Mouse (Mus musculus) hematopoietic stem cell, adult 5-6 weeks (primary cell): ENCODE data around the gene Camta1. TPM values are rescaled to one million over a fixed set of nuclear protein-coding genes. Genes with fewer than 3 reads are reported as not detected.

Experiments used
- ATAC-seq, 2 experiments: fragments of 125-278 bp in 1 of 2; replicated peaks in 1 of 2; 2 replicates each; pipeline ENCODE4 v1.8.0; 2016 to 2017; ENCODE audit warnings: inconsistent platforms in 2 of 2, mild to moderate bottlenecking in 2 of 2, moderate number of reproducible peaks in 2 of 2, low read depth in 1 of 2, moderate TSS enrichment in 1 of 2; ENCODE audit not compliant: low FRiP score in 2 of 2, poor library complexity in 2 of 2, severe bottlenecking in 2 of 2, insufficient read depth in 1 of 2, low TSS enrichment in 1 of 2
- total RNA-seq: library from RNA; stranded (forward); fragments of 172-1452, 232-1000 nt; gene quantifications from 2 replicates; pipeline ENCODE4 v1.2.3, GENCODE M21; 2017

Camta1 gene
- total RNA-seq, 1 experiment from 2014 or later = 11.6 TPM

DNA sequence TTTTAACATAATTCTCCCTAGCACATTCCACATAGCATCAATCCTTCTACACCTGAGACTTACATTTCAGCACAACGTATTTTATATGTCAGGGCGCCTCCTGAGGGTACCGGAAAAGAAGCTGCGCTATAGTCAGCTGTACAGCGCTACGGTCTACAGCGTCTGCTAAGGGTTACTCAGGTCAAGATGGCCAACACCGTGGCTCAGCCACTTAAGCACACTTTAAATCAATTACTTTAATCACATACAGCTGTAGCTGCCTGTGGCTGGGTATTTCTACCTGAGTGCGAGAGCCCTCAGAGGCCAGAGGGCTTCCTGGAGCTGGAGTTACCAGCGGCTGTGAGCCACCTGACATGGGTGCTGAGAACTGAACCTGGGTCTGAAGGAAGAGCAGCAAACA is 845.7 kb downstream of the Camta1 start:
- ATAC-seq = no peak

DNA sequence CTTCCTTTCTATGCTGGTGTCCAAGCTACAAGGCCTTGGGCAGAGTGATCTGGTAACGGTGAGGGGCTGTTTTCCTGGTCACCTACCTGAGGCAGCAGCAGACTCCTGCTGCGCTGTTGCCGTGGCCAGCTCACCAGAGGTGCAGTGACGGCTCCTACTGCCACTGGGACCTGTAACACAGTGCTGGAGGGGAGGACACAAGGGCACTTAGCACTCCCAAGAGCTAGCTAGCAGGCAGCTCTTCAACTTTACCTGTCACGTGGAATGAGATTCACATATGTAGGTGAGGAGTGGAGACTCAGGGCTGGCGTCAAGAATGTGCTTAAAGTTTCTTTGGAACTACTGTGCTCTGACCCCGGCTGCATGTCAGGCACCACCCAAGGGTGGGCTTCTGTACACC is 851.4 kb downstream of the Camta1 start:
- no peak for ATAC-seq

DNA sequence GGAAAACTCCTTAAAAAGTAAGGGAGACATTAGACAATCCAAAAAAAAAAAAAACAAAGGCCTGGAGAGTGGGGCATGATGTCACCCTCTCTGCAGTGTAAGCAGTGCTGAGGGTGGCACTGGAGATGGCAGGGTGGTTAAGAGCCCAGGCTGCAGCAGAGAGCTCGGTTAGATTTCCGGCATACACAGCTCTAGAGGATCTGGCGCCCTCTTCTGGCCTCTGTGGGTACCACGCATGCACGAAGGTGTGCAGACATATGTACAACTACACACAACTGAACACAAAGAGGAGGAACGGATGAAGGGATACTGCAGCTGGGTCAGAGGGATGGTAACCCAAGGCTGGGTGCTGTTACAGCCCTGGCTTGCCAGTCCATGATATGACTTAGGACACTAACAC is 854.7 kb downstream of the Camta1 start:
- peak; percentile 37 to 41; a peak in 2 of 4 replicates for ATAC-seq

DNA sequence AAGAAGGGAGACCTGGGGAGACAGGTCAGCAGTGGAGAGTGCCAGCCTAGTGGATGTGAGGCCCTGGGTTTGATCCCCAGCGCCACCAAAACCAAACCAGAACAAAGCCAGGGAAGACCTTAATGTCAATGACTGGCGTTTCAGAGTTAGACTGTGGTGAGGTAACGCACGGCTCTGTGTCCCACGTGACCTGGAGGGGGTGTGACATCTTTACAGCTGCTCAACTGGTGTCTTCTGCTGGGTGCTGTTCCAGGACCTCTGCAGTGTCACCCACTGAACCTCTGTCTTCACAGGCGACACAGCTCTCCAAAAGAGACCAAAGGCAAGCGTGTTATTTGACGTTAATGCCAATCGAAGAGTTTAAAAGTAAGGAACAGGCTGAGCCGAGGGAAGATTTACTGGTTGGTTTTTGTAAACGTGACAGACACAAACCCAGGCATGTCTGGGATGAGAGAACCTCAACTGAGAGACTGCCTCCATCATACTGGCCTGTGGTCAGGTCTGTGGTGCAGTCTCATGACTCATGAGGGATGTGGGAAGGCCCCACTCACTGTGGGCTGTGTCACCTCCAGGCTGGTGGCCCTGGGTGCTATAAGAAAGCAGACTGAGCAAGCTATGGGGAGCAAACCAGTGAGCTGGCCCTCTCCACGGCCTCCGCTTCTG is 855.9 kb downstream of the Camta1 start:
- ATAC-seq = peak; percentile 80 to 86

DNA sequence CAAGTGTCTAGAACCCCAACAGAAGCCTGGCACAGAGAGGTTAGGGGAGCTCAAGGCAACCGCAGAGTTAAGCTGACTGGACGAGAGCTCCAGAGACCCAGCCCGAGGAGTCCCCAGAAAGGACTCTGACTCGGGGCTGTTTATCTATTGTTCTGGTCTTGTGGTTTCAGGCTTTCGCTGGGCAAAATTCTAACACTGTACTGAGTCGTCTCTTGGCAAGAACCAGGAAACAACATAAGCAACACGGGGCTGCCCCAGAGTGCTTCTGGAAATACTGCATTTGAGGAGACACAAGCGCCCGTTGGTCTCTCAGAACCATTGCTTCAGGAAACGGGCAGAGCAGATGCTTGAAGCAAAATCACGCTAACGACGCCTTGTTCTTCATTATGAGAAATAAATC is 860.3 kb downstream of the Camta1 start:
- ATAC-seq = no peak

DNA sequence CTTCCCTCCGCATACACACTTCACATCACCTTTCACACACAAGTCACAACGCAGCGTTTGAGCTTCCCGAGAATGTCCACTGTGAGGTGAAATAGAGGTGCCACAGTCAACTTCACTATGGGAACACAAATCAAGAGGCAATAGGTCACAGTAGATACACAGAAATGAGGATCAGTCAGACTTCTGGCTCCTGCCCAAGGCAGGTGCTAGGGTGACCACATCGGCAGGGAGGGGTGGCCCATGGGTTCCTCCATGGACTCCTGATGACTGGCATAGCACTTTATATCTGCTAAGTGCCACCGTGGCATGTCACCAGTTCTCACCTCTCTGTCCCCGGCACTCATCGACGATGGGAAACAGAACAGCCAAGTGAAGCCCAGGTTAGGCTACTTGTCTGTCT is 863.0 kb downstream of the Camta1 start:
- ATAC-seq = no peak

DNA sequence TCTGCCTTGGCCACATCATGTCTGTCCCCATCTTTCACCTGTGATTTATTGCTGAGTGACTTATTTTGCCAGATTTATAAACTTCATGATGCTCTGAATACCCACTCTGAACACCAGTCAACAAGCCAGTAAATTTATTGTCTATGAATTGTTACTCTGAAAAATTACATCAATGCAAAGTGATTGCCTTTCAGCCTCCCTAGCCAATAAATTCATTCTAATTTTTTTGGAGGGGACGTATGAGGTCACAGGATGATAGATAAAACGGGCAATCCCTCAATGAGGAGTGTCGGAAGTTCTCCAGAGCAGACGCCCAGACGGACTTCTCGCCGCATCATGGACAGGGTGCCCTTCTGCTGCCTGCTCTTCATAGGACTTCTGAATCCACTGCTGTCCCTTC is 864.9 kb downstream of the Camta1 start, which contains the start of gene Uts2:
Gene Uts2 (plus strand): TSS at position 301 of the 400 bp plus-strand sequence.
- ATAC-seq = no peak

DNA sequence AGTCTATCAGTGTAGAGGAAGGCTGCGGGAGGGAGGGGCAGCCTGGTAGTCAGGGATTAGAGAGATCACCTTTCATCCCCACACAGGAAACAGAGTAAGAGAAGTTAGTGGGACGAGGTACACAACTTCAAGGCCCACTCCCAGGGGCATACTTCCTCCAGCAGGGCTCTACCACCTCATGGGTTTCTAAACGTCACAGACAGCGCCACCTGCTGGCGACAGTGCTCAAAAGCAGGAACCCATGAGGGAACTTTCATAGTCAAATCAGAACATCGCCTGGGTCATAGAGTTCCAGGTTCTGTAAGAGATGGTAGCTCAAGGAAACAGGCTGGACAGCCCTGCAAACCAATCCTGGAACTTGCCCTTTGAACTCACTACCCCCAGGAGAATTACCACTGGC is 871.5 kb downstream of the Camta1 start:
- ATAC-seq = no peak

DNA sequence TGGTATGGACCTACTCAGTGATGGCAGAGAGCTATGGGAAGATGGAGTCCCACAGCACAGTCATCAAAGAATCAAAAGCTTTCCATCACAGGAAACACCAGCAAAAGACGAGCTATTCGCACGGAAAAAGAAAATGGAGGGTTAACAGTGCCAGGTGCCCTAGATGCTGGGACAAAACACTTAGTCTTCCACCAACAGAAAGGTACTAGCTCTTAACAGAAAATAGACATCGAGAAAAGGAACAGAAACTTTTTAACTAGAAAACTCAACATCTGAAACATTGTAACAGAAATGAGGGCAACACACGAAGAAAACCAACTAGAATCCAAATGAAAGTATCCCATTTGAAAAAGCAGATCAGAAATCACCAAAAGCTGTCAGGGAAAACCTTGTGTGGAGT is 881.5 kb downstream of the Camta1 start:
- ATAC-seq = no peak

DNA sequence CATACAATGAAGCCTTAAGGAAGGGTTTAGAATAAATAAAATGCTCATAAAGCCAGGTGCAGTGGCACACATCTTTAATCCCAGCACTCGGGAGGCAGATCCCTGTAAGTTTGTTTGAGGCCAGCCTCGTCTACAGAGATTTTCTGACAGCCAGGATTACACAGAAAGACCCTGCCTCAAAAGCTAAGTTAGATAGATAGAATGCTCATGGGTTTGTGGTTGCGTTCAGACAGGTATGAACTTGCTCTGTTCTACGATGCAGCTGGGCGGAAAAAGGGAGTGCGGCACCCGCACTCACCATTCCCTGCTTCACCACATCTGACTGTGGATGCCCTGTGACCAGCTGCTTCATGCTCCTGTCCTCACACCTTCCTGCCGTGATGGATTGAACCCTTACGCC is 882.2 kb downstream of the Camta1 start:
- ATAC-seq = no peak

DNA sequence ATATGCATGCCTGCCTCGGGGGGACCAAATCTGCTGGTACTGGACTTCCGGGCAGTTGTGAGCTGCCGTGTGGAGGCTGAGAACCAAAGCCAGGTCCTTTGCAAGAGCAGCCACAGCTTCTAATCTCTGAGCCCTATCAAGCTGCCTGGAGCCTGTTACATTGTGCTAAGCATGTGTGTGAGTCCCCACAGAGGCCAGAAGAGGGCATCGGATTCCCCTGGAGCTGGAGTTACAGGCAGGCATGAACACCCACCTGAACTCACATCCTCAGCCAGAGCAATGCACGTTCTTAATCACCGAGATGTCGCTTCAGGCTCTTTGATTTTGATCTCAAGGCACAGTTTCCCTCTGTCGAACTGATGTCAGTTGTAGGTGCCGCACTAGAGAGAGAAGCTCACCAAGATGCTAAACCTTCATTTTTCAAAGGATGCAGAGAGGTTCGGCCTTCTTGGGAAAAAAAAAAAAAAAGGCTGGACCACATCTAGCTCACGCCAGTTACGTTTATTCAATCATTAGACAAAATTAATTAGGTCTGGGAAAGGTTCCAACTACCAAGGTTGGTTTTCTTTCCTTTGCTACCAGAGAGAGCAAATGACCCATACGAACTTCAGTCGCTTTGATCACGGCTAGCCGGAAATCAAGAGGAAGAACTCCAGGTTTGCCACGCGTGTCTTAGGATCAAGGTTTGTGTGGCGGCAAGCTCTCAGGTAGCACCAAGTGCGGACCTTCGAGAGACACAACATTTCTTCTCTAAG is 883.3 kb downstream of the Camta1 start:
- ATAC-seq = no peak

DNA sequence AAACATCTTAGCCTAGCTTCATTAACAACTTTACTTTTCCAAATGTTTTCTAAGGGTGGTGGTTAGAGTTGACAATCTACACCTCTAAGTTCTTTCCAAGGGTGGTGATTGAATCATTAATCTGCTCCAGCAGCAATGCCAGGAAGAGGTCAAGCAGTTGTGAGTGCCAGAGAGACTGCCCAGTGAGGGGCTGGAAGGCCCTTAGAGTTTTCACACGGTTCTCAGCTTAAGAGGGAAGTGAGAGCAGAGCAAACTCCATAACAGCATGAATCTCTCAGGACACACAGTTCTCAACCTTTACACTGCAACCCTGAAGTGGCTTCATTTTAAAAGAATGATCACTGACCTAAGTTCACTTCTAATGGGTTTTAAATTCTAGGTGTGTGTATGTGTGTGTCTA is 886.5 kb downstream of the Camta1 start:
- ATAC-seq = no peak

DNA sequence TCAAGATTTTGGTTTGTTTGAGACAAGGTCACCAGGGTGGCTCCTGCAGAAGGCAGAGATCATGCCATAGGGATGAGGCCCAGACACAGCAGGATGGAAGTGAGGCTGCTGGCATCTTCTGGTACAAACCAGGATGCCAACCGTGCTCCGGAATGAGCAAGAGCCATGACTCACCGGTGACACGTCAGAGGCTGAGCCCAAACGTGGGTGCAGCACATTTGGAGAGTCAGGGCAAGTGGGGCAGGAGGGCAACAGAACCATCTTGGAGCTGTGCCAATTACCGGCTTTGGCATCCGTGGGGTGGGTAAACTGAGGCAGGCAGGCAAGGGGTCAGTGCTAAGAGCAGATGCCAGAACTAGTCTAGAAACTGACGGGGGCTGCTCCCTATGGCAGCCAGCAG is 888.4 kb downstream of the Camta1 start:
- no peak for ATAC-seq

DNA sequence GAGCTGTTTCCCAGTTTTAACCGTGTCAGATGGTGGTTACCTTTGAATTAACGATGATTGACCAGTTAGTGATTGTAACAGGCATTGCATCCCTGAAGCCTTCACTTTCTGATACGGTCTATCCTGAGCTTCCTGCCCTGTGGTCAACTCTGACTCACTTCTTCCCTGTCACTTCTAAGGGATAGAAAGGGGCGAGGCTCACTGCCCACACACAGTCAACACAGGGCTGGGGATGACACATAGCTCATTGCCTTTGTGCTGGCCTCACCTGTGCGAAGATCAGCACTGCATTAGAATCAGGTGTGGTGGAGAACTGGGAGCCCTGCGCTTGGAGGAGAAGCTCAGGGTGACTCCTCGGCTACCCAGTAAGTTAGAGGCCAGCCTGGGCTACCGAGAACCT is 892.7 kb downstream of the Camta1 start:
- no peak for ATAC-seq

DNA sequence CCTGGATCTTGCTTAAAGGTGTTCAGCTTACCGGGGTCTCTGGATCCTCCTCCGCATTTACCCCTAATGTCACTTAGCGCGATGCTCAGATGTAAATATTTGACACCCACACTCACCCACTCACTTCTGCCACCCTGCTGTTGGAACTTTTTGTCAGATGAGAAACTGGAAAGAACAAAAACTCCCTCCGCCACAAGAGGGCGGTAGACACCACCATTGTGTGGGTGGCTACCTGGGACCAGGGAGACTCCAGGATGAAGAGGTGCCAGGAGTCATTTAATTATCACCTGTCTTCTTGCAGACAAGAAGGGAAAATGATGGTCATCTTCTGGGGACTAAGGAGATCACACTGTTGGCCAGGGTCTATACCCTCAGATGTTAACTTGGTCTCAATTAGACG is 895.1 kb downstream of the Camta1 start:
- ATAC-seq = peak in 1 of 2 experiments; percentile 39; a peak in 2 of 4 replicates

DNA sequence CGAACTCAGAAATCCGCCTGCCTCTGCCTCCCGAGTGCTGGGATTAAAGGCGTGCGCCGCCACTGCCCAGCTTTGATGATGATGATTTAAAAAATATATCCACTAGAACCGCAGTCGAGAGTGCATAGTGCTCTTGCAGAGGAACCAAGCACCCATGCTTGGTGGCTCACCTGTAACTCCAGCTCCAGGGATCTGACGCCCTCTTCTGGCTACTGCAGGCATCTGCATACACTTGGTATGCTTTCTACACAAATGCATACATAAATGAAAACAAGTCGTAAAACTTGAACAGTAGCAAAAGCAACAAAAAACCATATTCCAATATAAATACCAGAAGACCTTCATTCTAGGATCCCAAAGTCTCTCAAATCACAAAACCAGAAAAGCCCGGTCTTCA is 896.1 kb downstream of the Camta1 start:
- ATAC-seq = no peak

DNA sequence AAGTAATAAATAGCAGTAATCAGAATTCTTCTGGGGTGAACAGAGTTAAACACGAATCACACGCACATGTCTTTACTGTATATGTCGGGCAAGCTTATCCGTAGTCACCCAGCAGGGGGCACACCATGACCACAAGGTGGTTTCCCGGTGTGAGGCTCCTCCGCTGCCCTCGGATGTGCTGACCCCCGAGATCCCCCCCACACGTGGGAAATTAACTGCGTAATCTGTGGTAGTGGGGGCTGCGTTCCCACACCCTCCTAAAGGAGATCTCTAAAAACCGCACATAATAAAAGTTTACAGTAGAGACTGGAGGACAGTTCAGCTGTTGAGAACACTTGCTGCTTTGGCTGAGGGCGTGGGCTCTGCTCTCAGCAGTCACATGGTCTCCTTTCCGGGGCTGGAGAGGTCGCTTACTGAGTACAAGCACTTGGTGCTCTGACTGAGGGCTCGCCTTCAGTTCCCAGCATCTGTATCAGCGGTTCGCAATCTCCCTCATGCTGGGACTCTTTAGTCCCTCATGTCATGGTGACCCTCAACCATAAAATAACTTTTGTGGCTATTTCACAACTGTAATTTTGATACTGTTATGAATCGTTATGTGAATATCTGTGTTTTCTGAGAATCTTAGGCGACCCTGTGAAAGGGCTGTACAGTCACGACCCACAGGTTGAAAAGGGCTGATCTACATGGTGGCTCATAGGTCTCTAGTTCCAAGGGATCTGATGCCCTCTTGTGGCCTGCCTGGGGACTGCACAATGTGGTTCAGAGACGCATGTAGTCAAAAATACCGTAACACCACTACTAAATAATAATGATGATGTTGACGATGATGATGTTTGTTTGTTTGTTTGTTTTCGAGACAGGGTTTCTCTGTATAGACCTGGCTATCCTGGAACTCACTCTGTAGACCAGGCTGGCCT is 896.8 kb downstream of the Camta1 start:
- peak; percentile 81 to 89 for ATAC-seq

DNA sequence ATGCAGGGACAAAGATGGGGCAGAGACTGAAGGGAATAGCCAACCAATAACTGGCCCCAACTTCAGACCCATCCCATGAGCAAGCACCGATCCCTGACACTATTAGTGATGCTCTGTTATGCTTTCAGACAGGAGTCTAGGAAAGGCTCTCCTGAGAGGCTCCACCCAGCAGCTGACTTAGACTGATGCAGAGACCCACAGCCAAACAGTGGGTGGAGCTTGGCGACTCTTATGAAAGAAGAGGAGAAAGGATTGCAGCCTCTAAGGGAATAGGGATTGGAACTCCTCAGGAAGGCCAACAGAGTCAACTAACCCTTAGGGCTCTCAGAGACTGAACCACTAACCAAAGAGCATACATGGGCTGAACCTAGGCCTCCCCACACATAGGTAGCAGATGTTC is 898.0 kb downstream of the Camta1 start:
- no peak for ATAC-seq
